Mouse (Mus musculus): Measurements from ENCODE around the gene Thpo.

Thpo gene

GRCm38 (mm10) chr16:20702522-20702893 is 31.8 kb downstream of the Thpo start:
- peak; percentile 70 for DNase-seq

- DNase-seq = no peak
Observed at GRCm38 (mm10) chr16:20701729-20702521, 32.4 kb downstream of the Thpo start.

- no peak for DNase-seq
Observed at GRCm38 (mm10) chr16:20701316-20701715, 33.0 kb downstream of the Thpo start.

GRCm38 (mm10) chr16:20700036-20700435 is 34.3 kb downstream of the Thpo start:
- DNase-seq = peak; percentile 77

- DNase-seq = peak; percentile 22
Observed at GRCm38 (mm10) chr16:20699266-20699665, 35.0 kb downstream of the Thpo start.

GRCm38 (mm10) chr16:20695622-20696323 is 38.5 kb downstream of the Thpo start:
- DNase-seq = peak; percentile 92

- peak; percentile 80 for DNase-seq
Observed at GRCm38 (mm10) chr16:20694781-20695180, 39.5 kb downstream of the Thpo start.

GRCm38 (mm10) chr16:20693111-20693701 is 41.1 kb downstream of the Thpo start, which contains the start of gene Fam131a:
Gene Fam131a (plus strand): TSS chr16:20693241.
- DNase-seq = peak; percentile 95

- DNase-seq = peak; percentile 68
Observed at GRCm38 (mm10) chr16:20692241-20692965, 41.9 kb downstream of the Thpo start.

GRCm38 (mm10) chr16:20691617-20692016 is 42.7 kb downstream of the Thpo start:
- DNase-seq = no peak

GRCm38 (mm10) chr16:20690774-20691173 is 43.5 kb downstream of the Thpo start:
- no peak for DNase-seq

GRCm38 (mm10) chr16:20677974-20678675 is 56.2 kb downstream of the Thpo start:
- peak; percentile 78 for DNase-seq

GRCm38 (mm10) chr16:20677380-20677779 is 56.9 kb downstream of the Thpo start:
- DNase-seq = no peak

- no peak for DNase-seq
Observed at GRCm38 (mm10) chr16:20676702-20677101, 57.6 kb downstream of the Thpo start.

- no peak for DNase-seq
Observed at GRCm38 (mm10) chr16:20675213-20675612, 59.1 kb downstream of the Thpo start.
